Mouse (Mus musculus): Measurements from ENCODE around the gene Gzmm. TPM values are rescaled to one million over a fixed set of nuclear protein-coding genes. Genes with fewer than 3 reads are reported as not detected.

Gzmm gene
- 1.2 and 1.8 TPM in 2 replicates for polyA plus RNA-seq (2012; rRNA removed)

GRCm38 (mm10) chr10:79688720-79689119, at the start of gene Gzmm:
Gene Gzmm (plus strand): TSS chr10:79689020.

DNA sequence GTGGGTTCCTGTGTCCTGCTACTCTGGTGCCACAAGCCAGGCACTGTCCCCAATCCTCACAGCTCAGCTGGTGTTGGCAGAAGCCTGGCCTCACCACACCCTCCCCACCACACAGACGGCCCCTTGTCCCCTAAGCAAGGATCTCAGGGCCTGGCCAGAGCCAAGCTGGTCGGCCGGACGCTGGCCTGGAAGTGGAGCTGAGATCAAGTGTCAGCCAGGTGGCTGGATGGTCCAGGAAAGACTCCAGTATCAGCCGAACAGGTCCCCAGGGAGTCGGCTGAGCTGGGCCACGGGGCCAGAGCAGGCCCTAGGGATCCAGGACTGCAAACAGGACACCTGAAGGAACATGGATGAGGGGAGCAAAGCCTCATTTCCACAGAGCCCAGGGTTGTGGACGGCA, 43.1 kb upstream of the Gzmm start, which contains the start of gene Odf3l2:
TSS of gene Odf3l2 (minus strand) at position 28 of the 400 bp plus-strand sequence.

DNA sequence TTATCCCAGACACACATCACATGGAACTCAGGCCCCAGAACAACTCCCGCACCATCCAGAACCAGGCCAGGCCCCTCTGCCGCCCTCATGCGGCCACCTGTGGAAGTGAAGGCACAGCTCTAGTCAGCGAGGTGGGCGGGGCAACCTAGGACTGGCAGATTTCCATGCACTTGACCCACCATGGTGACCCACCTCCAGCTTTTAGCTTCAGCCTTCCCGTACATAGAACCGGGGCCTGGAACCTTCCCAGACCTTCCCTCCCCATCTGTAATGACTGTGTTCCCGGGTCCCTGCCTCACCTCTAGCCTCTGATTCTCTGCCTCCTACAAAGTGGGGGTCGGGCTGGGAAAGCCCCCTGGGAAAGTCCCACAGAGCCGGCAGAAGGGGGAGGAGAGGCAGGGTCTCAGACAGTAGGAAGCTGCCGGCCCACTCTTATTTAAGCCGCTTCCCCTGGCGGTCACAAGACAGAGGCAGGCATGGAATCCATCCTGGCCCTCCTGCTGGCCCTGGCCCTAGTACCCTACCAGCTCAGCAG, 24.6 kb upstream of the Gzmm start, which contains the start of gene Madcam1:
TSS of gene Madcam1 (plus strand) at position 429 of the 535 bp plus-strand sequence.

GRCm38 (mm10) chr10:79668771-79669575, 19.8 kb upstream of the Gzmm start, which contains the start of gene Tpgs1:
Gene Tpgs1 (plus strand): TSS chr10:79669369.

DNA sequence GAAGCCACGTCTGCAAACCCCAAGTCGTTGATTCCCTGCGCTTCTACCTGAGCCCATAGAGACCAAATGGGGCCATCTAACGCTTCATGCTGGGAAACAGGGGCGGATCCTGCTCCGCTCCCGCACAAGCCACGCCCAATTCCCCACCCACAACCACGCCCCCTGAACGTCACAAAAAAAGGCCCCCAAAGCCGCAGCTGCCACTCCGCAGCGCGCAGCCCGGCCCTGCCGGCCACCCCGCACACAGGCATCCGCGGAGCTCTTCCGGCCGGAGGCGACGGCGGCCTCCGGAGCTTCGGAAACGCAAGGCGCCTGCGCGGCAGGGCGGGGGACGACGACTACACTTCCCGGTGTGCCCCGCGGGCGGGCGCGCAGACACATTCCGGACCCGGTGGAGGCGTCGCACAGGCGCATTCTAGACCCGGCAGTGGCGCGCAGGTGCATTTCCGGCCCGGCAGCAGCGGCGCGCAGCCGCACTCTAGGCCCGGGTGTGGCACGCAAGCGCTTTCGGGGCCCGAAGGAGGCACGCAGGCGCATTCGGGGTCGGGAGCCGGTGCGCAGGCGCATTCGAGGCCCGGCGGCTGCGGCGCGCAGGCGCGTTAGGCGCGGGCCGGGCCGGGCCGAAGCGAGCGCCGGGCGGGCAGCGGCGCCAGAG, 7.1 kb upstream of the Gzmm start, which contains the start of gene Cdc34:
TSS of gene Cdc34 (plus strand) at position 605 of the 655 bp plus-strand sequence.

GRCm38 (mm10) chr10:79704065-79704969, 15.5 kb downstream of the Gzmm start, which contains the start of gene Bsg:
Gene Bsg (plus strand): TSS chr10:79704491.

GRCm38 (mm10) chr10:79716254-79716987, 27.6 kb downstream of the Gzmm start, which contains the start of gene Hcn2:
Gene Hcn2 (plus strand): TSS chr10:79716634.

Other genes with a start within 250 kb of the Gzmm start
- gene Vmn2r83, start 220.3 kb upstream of the Gzmm start, polyA plus RNA-seq (2012; rRNA removed) = not detected in 2 replicates
- gene Plpp2, start 155.2 kb upstream of the Gzmm start, polyA plus RNA-seq (2012; rRNA removed) = 6.7 and 8.7 TPM in 2 replicates
- 126 and 127 TPM in 2 replicates for gene Mier2, start 133.8 kb upstream of the Gzmm start, polyA plus RNA-seq (2012; rRNA removed)
- not detected in 2 replicates for gene Theg, start 101.7 kb upstream of the Gzmm start, polyA plus RNA-seq (2012; rRNA removed)
- gene C2cd4c, start 75.0 kb upstream of the Gzmm start, polyA plus RNA-seq (2012; rRNA removed) = 5.7 and 7.0 TPM in 2 replicates
- gene Shc2, start 51.1 kb upstream of the Gzmm start, polyA plus RNA-seq (2012; rRNA removed) = 41.4 and 51.8 TPM in 2 replicates
- 0.13 TPM in 1 of 2 replicates, not detected in the other for gene Odf3l2, start 43.3 kb upstream of the Gzmm start, polyA plus RNA-seq (2012; rRNA removed)
- gene Madcam1, start 24.5 kb upstream of the Gzmm start, polyA plus RNA-seq (2012; rRNA removed) = 0.74 and 1.9 TPM in 2 replicates
- gene Tpgs1, start 19.7 kb upstream of the Gzmm start, polyA plus RNA-seq (2012; rRNA removed) = 71.9 and 73.4 TPM in 2 replicates
- gene Cdc34, start 6.8 kb upstream of the Gzmm start, polyA plus RNA-seq (2012; rRNA removed) = 129 and 130 TPM in 2 replicates
- gene Bsg, start 15.5 kb downstream of the Gzmm start, polyA plus RNA-seq (2012; rRNA removed) = 479 and 560 TPM in 2 replicates
- gene Hcn2, start 27.6 kb downstream of the Gzmm start, polyA plus RNA-seq (2012; rRNA removed) = 7.4 and 8.4 TPM in 2 replicates
- 63.8 and 70.7 TPM in 2 replicates for gene Polrmt, start 57.6 kb downstream of the Gzmm start, polyA plus RNA-seq (2012; rRNA removed)
- 0.55 and 0.59 TPM in 2 replicates for gene Fgf22, start 66.1 kb downstream of the Gzmm start, polyA plus RNA-seq (2012; rRNA removed)
- gene Rnf126, start 77.9 kb downstream of the Gzmm start, polyA plus RNA-seq (2012; rRNA removed) = 151 and 157 TPM in 2 replicates
- 1.9 and 3.5 TPM in 2 replicates for gene Fstl3, start 88.3 kb downstream of the Gzmm start, polyA plus RNA-seq (2012; rRNA removed)
- gene Prss57, start 101.9 kb downstream of the Gzmm start, polyA plus RNA-seq (2012; rRNA removed) = 0.10 and 0.13 TPM in 2 replicates
- 138 and 149 TPM in 2 replicates for gene Palm, start 104.6 kb downstream of the Gzmm start, polyA plus RNA-seq (2012; rRNA removed)
- gene Misp, start 132.0 kb downstream of the Gzmm start, polyA plus RNA-seq (2012; rRNA removed) = 0.93 and 0.94 TPM in 2 replicates
- gene Ptbp1, start 165.4 kb downstream of the Gzmm start, polyA plus RNA-seq (2012; rRNA removed) = 210 and 249 TPM in 2 replicates
- gene Prtn3, start 185.5 kb downstream of the Gzmm start, polyA plus RNA-seq (2012; rRNA removed) = 14.8 and 17.6 TPM in 2 replicates
- gene Plppr3, start 185.6 kb downstream of the Gzmm start, polyA plus RNA-seq (2012; rRNA removed) = 764 and 843 TPM in 2 replicates
- gene Elane, start 197.2 kb downstream of the Gzmm start, polyA plus RNA-seq (2012; rRNA removed) = 0.29 and 0.48 TPM in 2 replicates
- gene Cfd, start 201.8 kb downstream of the Gzmm start, polyA plus RNA-seq (2012; rRNA removed) = 0.32 and 0.45 TPM in 2 replicates
- 72.2 and 72.6 TPM in 2 replicates for gene Med16, start 219.9 kb downstream of the Gzmm start, polyA plus RNA-seq (2012; rRNA removed)
- not detected in 2 replicates for gene Gm26602, start 221.8 kb downstream of the Gzmm start, polyA plus RNA-seq (2012; rRNA removed)
- gene Kiss1r, start 228.0 kb downstream of the Gzmm start, polyA plus RNA-seq (2012; rRNA removed) = 2.9 and 3.3 TPM in 2 replicates
- 151 and 165 TPM in 2 replicates for gene R3hdm4, start 232.2 kb downstream of the Gzmm start, polyA plus RNA-seq (2012; rRNA removed)
- gene Arid3a, start 238.0 kb downstream of the Gzmm start, polyA plus RNA-seq (2012; rRNA removed) = 5.7 and 5.8 TPM in 2 replicates

Measured in central nervous system, embryonic 14 days (tissue).